Mouse (Mus musculus) urinary bladder, adult 2 months (tissue): ENCODE data around the gene Zfp667. TPM values are rescaled to one million over a fixed set of nuclear protein-coding genes. Genes with fewer than 3 reads are reported as not detected.
A peak's percentile ranks its signal among the peaks of the same experiment; 100 is the strongest.

Experiments used
- DNase-seq: peaks from one replicate; pipeline ENCODE4 v3.0.0; 2022; ENCODE audit warnings: low spot score
- polyA plus RNA-seq: library from polyadenylated mRNA; depleted of rRNA; stranded (reverse); fragments of >200 nt; gene quantifications from 2 replicates; pipeline ENCODE4 v1.2.3, GENCODE M21; 2012; rRNA removed

The Zfp667 gene
- polyA plus RNA-seq, 1 experiment: 9.4 TPM

GRCm38 (mm10) chr7:6330458-6331232, 44.3 kb downstream of the Zfp667 start:
- no peak for DNase-seq

GRCm38 (mm10) chr7:6331233-6331956, 45.0 kb downstream of the Zfp667 start, which contains the start of gene Zfp583:
Zfp583 (minus strand) TSS chr7:6331285.
- DNase-seq: peak; percentile 58

GRCm38 (mm10) chr7:6339865-6340264, 53.5 kb downstream of the Zfp667 start:
- DNase-seq: no peak

- peak; percentile 47 for DNase-seq
Observed at GRCm38 (mm10) chr7:6343501-6344071, 57.2 kb downstream of the Zfp667 start, which contains the start of gene Gm3854. Gm3854 (plus strand) TSS chr7:6343759.

- DNase-seq: no peak
Observed at GRCm38 (mm10) chr7:6344124-6344523, 57.7 kb downstream of the Zfp667 start.

Other genes with a start within 250 kb of the Zfp667 start
- gene Nlrp4c, start 241.4 kb upstream of the Zfp667 start, polyA plus RNA-seq: not detected in 2 replicates
- 33.4 and 38.5 TPM in 2 replicates for gene Zfp787, start 130.6 kb upstream of the Zfp667 start, polyA plus RNA-seq
- gene Zfp444, start 114.4 kb upstream of the Zfp667 start, polyA plus RNA-seq: 21.3 and 23.1 TPM in 2 replicates
- not detected in 2 replicates for gene Galp, start 89.5 kb upstream of the Zfp667 start, polyA plus RNA-seq
- not detected in 2 replicates for gene Zscan5b, start 64.3 kb upstream of the Zfp667 start, polyA plus RNA-seq
- gene Epp13, start 33.9 kb upstream of the Zfp667 start, polyA plus RNA-seq: not detected in 2 replicates
- 2.8 TPM in 2 replicates for gene Zfp583, start 44.7 kb downstream of the Zfp667 start, polyA plus RNA-seq
- gene Gm3854, start 57.2 kb downstream of the Zfp667 start, polyA plus RNA-seq: 0.63 and 0.83 TPM in 2 replicates
- gene Zfp78, start 76.7 kb downstream of the Zfp667 start, polyA plus RNA-seq: 2.6 and 3.5 TPM in 2 replicates
- gene Zfp28, start 96.7 kb downstream of the Zfp667 start, polyA plus RNA-seq: 8.2 and 10.0 TPM in 2 replicates
- 0.24 and 0.30 TPM in 2 replicates for gene Smim17, start 112.1 kb downstream of the Zfp667 start, polyA plus RNA-seq
- 0.03 TPM in 1 of 2 replicates, not detected in the other for gene Gm20715, start 123.7 kb downstream of the Zfp667 start, polyA plus RNA-seq
- gene Olfr1344, start 152.1 kb downstream of the Zfp667 start, polyA plus RNA-seq: not detected in 2 replicates
- not detected in 2 replicates for gene Olfr1336, start 169.6 kb downstream of the Zfp667 start, polyA plus RNA-seq
- gene Olfr1346, start 180.5 kb downstream of the Zfp667 start, polyA plus RNA-seq: not detected in 2 replicates
- not detected in 2 replicates for gene Olfr5, start 200.4 kb downstream of the Zfp667 start, polyA plus RNA-seq
- gene Olfr1347, start 213.2 kb downstream of the Zfp667 start, polyA plus RNA-seq: not detected in 2 replicates
- not detected in 2 replicates for gene Olfr1348, start 222.2 kb downstream of the Zfp667 start, polyA plus RNA-seq
- gene Olfr1349, start 236.4 kb downstream of the Zfp667 start, polyA plus RNA-seq: not detected in 2 replicates